Mouse (Mus musculus): ENCODE measurements around the gene Snx7. TPM values are rescaled to one million over a fixed set of nuclear protein-coding genes. Genes with fewer than 3 reads are reported as not detected.

The Snx7 gene
- polyA plus RNA-seq, 1 experiment: not detected

DNA sequence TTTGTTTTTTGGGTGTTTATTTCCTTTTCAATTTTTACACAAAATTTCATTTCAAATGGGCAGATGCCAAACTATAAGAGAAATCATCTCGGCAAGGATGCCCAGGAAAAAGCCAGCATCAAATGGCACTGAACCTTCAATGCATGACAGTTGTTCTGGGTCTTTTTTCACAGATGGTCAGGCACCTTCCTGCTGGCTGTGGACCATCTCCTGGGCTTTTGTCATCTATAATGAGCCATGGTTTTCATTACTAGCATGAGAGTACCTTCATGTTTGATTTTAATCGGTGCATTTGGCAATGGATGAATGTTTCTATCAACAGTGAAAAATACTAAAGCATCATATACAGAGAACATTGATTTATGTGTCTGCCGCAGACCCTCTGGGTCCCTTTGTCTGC lies 119.5 kb downstream of the Snx7 start:
- TF ChIP-seq GATA1 (IDR thresholded peaks at IDR 0.05; ENCODE audit: low read length): no peak

DNA sequence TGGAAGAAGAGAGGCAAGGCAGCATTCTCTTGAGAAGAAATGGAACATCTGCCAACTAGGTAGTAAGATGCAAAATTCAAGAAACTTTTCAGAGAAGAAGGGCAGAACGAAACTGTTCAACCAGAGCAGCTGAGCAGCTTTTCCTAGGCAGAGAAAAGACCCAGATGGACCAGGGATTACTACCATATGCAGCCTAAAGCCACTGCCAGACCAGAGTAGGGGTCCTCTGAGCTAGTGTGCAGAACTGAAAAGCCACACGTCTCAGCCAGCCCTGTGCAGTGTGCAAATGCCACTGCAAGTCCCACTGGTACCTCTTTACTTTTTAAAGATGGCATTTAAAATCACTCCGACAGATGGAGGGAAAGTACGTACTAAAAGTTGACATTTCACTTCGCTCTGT lies 129.0 kb downstream of the Snx7 start:
- no peak for TF ChIP-seq GATA1 (IDR thresholded peaks at IDR 0.05; ENCODE audit: low read length)

DNA sequence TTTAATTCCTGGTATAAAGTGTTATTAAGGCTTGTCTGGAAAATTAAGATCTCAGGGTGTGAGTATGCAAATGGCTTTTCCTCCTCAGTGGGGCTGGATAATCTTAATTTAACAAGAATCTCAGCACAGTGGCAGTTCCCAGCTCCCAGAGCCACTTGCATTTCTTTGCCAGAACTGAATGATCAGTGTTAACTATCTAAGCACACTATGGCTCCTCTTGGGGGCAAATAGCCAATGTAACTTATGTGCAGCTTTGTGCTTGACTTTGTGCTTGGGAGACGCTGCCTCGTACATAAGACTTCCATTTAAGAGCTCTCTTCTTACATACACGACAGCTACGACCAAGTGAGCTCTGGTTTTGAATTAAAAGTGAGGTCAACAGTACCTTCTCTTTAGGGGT lies 136.1 kb downstream of the Snx7 start:
- no peak for TF ChIP-seq GATA1 (IDR thresholded peaks at IDR 0.05; ENCODE audit: low read length)
